Mouse (Mus musculus) spleen, postnatal 36 days (tissue): ENCODE data around the gene Tgm6.

ENCODE experiments used
- DNase-seq, 2 experiments: peaks; one replicate each; pipeline ENCODE4 v3.0.0; 2022; ENCODE audit warnings: low spot score in 2 of 2, mixed read lengths in 1 of 2

The Tgm6 gene

DNA sequence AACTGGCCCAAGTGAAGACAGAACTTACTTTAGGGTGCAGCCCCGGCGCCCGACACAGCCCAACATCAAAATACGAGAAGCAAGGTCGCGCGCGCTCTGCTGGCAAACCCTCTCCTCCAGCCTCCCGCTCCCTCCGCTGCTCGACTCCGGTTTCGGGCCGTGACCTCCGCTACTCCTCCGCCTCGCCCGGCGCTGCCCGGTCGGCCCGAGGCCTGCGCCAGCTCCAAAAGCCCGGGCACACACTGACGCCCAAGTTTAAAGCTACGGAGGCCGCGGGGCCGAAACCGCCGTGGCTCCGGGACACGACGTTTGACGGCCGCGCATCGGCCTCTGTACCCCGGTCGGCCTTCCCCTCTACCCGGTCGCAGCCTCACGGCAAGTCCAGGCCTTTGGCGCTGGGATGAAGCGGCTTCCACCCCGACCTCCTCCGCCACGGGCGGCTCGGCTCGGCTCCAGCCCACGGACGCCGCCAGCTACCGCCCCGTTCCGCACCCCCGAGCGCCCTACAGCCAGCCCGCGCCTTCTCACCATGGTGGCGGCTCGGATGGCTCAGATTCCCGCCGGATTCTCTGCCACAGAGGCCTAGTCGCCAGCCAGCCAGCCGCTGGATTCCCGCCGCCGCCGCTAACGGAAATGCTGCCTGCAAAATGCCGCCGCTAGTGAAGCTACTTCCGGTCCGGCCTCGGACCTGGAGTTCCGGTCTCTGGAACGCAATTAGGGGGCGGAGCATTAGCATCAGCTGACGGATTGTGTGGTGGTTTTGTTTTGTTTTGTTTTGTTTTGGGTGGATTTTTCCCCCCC is 66.7 kb downstream of the Tgm6 start, which contains the start of gene Snrpb:
Gene Snrpb (minus strand): TSS at position 698 of the 801 bp plus-strand sequence.
- peak; percentile 80 to 86 for DNase-seq

DNA sequence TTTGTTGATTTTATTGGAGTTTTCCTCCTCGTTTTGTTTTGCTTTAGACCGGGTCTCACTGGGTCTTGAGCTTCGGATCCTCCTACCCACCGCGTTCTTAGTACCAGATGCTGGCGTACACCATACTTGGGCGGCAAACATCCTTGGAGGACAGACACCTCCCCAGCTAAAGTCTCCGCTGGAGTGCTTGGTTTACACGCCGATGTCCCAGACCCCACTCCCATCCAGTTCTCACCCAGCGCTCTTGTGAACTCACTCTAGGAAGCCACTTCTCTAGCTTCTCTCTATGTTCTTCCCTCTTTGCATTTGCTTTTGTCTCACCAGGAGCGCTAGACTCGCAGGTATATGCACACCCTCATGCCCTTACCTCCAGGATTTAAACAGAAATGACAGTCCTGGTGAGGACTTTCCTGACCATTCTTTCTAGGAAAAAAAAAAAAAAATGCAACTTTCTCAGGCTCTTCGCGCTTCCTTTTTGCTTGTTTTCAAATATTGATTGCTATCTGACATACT is 67.3 kb downstream of the Tgm6 start:
- no peak for DNase-seq

DNA sequence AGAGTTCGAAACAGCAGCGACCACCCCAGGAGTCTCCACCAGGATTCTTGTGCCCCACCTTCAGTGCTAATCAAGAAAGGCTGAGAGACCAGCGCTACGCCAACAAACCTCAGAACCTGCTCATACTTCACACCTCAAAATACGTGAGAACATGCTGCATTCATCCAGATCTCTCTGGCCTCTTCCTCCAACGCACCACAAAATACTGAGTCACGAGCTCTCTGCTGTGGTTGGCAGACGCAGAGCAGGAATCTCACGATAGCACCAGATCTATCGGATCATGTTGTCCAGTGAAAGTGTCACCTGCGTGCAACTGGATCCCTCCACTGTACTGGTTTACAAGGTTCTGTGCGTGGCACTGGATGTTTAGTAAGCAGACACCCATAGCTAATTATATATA is 76.2 kb downstream of the Tgm6 start:
- no peak for DNase-seq

GRCm38 (mm10) chr2:130194894-130195293 is 82.7 kb downstream of the Tgm6 start, which contains the start of gene Tmc2:
Gene Tmc2 (plus strand): TSS chr2:130195194.
- DNase-seq: no peak

- DNase-seq: no peak
Measured at GRCm38 (mm10) chr2:130200961-130201360, 88.7 kb downstream of the Tgm6 start.
